Mouse (Mus musculus) ES-E14 (cell line): ENCODE data around the gene Gpm6b. TPM values are rescaled to one million over a fixed set of nuclear protein-coding genes. Genes with fewer than 3 reads are reported as not detected.

Source experiments
- DNase-seq: peaks from one replicate; pipeline ENCODE4 v3.0.0-alpha.2; 2013; ENCODE audit warnings: low read depth, low spot score
- H3K27ac ChIP-seq: 2 replicates; pipeline ENCODE4 v1.5.1; 2012; ENCODE audit warnings: low read depth, mild to moderate bottlenecking, low read length, moderate library complexity, mixed read lengths; ENCODE audit not compliant: poor library complexity, insufficient read depth, severe bottlenecking
- H3K36me3 ChIP-seq: 2 replicates; pipeline ENCODE4 v1.6.1; 2012; ENCODE audit warnings: mild to moderate bottlenecking, low read length, moderate library complexity, mixed read lengths; ENCODE audit not compliant: control insufficient read depth, poor library complexity, insufficient read depth, severe bottlenecking
- H3K4me1 ChIP-seq, 2 experiments: fragments of 150-350 bp in 1 of 2; sonication (generic) in 1 of 2; 2 replicates each; pipeline ENCODE4 v1.6.1; 2012; ENCODE audit warnings: low read length in 2 of 2, mild to moderate bottlenecking in 1 of 2, mixed read lengths in 1 of 2; ENCODE audit not compliant: control insufficient read depth in 2 of 2, insufficient read depth in 2 of 2, poor library complexity in 1 of 2
- H3K4me3 ChIP-seq, 2 experiments: fragments of 150-350 bp in 1 of 2; sonication (generic) in 1 of 2; 2 replicates each; pipeline ENCODE4 v1.5.1; 2012; ENCODE audit warnings: low read length in 2 of 2, low read depth in 1 of 2, mild to moderate bottlenecking in 1 of 2, mixed read lengths in 1 of 2; ENCODE audit not compliant: insufficient read depth in 1 of 2, poor library complexity in 1 of 2, severe bottlenecking in 1 of 2
- H3K9ac ChIP-seq: 2 replicates; pipeline ENCODE4 v1.6.1; 2012; ENCODE audit warnings: low read depth, mild to moderate bottlenecking, low read length, mixed read lengths; ENCODE audit not compliant: poor library complexity, insufficient read depth, severe bottlenecking
- H3K9me3 ChIP-seq: fragments of 150-350 bp; sonication (generic); 2 replicates; pipeline ENCODE4 v1.6.1; 2012; ENCODE audit warnings: low read depth, mild to moderate bottlenecking, low read length; ENCODE audit not compliant: control insufficient read depth, insufficient read depth
- CHD2 ChIP-seq: IDR thresholded peaks from 2 replicates; pipeline ENCODE4 v1.6.1; 2014; ENCODE audit warnings: mild to moderate bottlenecking, low read depth, low read length, inconsistent platforms
- HCFC1 ChIP-seq: IDR thresholded peaks from 2 replicates; pipeline ENCODE4 v1.6.1; 2012; ENCODE audit warnings: low read length, inconsistent platforms, borderline replicate concordance; ENCODE audit not compliant: insufficient read depth
- MAFK ChIP-seq: IDR thresholded peaks from 2 replicates; pipeline ENCODE4 v1.6.1; 2014; ENCODE audit warnings: mild to moderate bottlenecking, low read depth, low read length, inconsistent platforms; ENCODE audit not compliant: insufficient read depth
- ZC3H11A ChIP-seq: IDR thresholded peaks from 2 replicates; pipeline ENCODE4 v1.6.1; 2012; ENCODE audit warnings: low read depth, mild to moderate bottlenecking, inconsistent platforms, low read length, borderline replicate concordance
- ZNF384 ChIP-seq: IDR thresholded peaks from 2 replicates; pipeline ENCODE4 v1.6.1; 2012; ENCODE audit warnings: low read depth, low read length, inconsistent platforms
- in situ Hi-C, 2 experiments: fragments of 600-800 bp; cut with MboI; formaldehyde crosslinking; loops; one replicate each; pipeline ENCODE4 v1.15.1; 2025; ENCODE audit warnings: low sequenced_read_pairs in 2 of 2, inconsistent platforms in 1 of 2; ENCODE audit not compliant: unreplicated experiment in 2 of 2
- total RNA-seq: library from RNA; depleted of rRNA; stranded (reverse); fragments of 300-350 nt; gene quantifications from 2 replicates; pipeline ENCODE4 v1.2.3, GENCODE M21; 2012

Gene Gpm6b
- total RNA-seq, 1 experiment, result 1.0 TPM

GRCm38 (mm10) chrX:166378652-166379051 is 139.9 kb downstream of the Gpm6b start:
- H3K36me3 ChIP-seq, result no peaks in the 10 kb centered on the region
- DNase-seq, result no peak
- no peaks in the 10 kb centered on the region for H3K9me3 ChIP-seq
- no peaks in the 10 kb centered on the region for H3K4me1 ChIP-seq
- H3K27ac ChIP-seq, result no peak overlapping the region
- in situ Hi-C loops, result no loop called here
- no peak overlapping the region for H3K9ac ChIP-seq
- H3K4me3 ChIP-seq, result no peak overlapping the region
- no peak for TF ChIP-seq MAFK
- no peak for TF ChIP-seq CHD2
- no peak for TF ChIP-seq ZNF384
- no peak for TF ChIP-seq HCFC1
- no peak for TF ChIP-seq ZC3H11A

- no peaks in the 10 kb centered on the region for H3K9me3 ChIP-seq
- no peaks in the 10 kb centered on the region for H3K4me1 ChIP-seq
- TF ChIP-seq CHD2 (no peak), ZNF384 (no peak), MAFK (no peak), ZC3H11A (no peak), HCFC1 (no peak)
- in situ Hi-C loops, result no loop called here
- no peak for DNase-seq
- no peaks in the 10 kb centered on the region for H3K36me3 ChIP-seq
- H3K9ac ChIP-seq, result no peak overlapping the region
- no peak overlapping the region for H3K27ac ChIP-seq
- H3K4me3 ChIP-seq, result no peak overlapping the region
Observed at GRCm38 (mm10) chrX:166383606-166384005, 144.9 kb downstream of the Gpm6b start.

- Histone ChIP-seq H3K9ac (no peak overlapping the region), H3K9me3 (no peaks in the 10 kb centered on the region), H3K36me3 (no peaks in the 10 kb centered on the region), H3K4me3 (no peak overlapping the region), H3K4me1 (no peaks in the 10 kb centered on the region), H3K27ac (no peak overlapping the region)
- TF ChIP-seq MAFK (no peak), CHD2 (no peak), ZC3H11A (no peak), HCFC1 (no peak), ZNF384 (no peak)
- in situ Hi-C loops, result no loop called here
- DNase-seq, result no peak
Observed at GRCm38 (mm10) chrX:166384935-166385334, 146.2 kb downstream of the Gpm6b start.

GRCm38 (mm10) chrX:166386656-166387055 is 147.9 kb downstream of the Gpm6b start:
- in situ Hi-C loops, result no loop called here
- no peaks in the 10 kb centered on the region for H3K4me1 ChIP-seq
- H3K36me3 ChIP-seq, result no peaks in the 10 kb centered on the region
- no peaks in the 10 kb centered on the region for H3K9me3 ChIP-seq
- H3K9ac ChIP-seq, result no peak overlapping the region
- H3K4me3 ChIP-seq, result no peak overlapping the region
- no peak overlapping the region for H3K27ac ChIP-seq
- no peak for DNase-seq
- TF ChIP-seq ZC3H11A, result no peak
- TF ChIP-seq CHD2, result no peak
- TF ChIP-seq MAFK, result no peak
- TF ChIP-seq ZNF384, result no peak
- TF ChIP-seq HCFC1, result no peak

GRCm38 (mm10) chrX:166393753-166394152 is 155.0 kb downstream of the Gpm6b start:
- DNase-seq, result peak; percentile 9
- TF ChIP-seq ZC3H11A (no peak), MAFK (no peak), ZNF384 (no peak), CHD2 (no peak), HCFC1 (no peak)
- in situ Hi-C loops, result no loop called here
- H3K27ac ChIP-seq, result no peak overlapping the region
- no peak overlapping the region for H3K4me3 ChIP-seq
- no peak overlapping the region for H3K9ac ChIP-seq
- no peaks in the 10 kb centered on the region for H3K9me3 ChIP-seq
- H3K36me3 ChIP-seq, result no peaks in the 10 kb centered on the region
- no peaks in the 10 kb centered on the region for H3K4me1 ChIP-seq
